Mouse (Mus musculus) liver, embryonic 14.5 days (tissue): Measurements from ENCODE around the gene Nms.

ENCODE experiments used
- CTCF ChIP-seq: IDR thresholded peaks from 2 replicates; pipeline ENCODE4 v1.5.1; 2016; ENCODE audit warnings: antibody characterized with exemption, low read depth, control low read depth
- EP300 ChIP-seq: IDR thresholded peaks from 2 replicates; pipeline ENCODE4 v1.6.1; 2016; ENCODE audit warnings: antibody characterized with exemption, low read depth

GRCm38 (mm10) chr1:38930767-38931166, 8.2 kb upstream of the Nms start:
- no peak for TF ChIP-seq CTCF
- no peak for TF ChIP-seq EP300
